Mouse (Mus musculus) limb, embryonic 11.5 days (tissue): ENCODE measurements at regions not wholly inside any gene's neighbourhood (a gene's known extent, or its start where the extent isn't known, plus 50 kb on each side); places are given as distances from the start of the nearest gene placed in this dataset.

Source experiments
- ATAC-seq: fragments of 200-750 bp; cut with Nextera tagmentation; 2 replicates; pipeline ENCODE4 v1.8.0; 2017; ENCODE audit warnings: low read depth; ENCODE audit not compliant: insufficient number of reproducible peaks, low FRiP score, low TSS enrichment
- DNase-seq: peaks from one replicate; pipeline ENCODE4 v3.0.0-alpha.2; 2015; ENCODE audit warnings: low spot score
- H3K27ac ChIP-seq: fragments of 300-500 bp; sonication (generic); replicated peaks from 2 replicates; pipeline ENCODE4 v1.5.1; 2014; ENCODE audit warnings: low read depth, mild to moderate bottlenecking, low read length
- H3K27me3 ChIP-seq: fragments of 300-500 bp; sonication (generic); 2 replicates; pipeline ENCODE4 v1.6.1; 2014; ENCODE audit warnings: mild to moderate bottlenecking, low read length, mixed read lengths; ENCODE audit not compliant: control insufficient read depth, insufficient read depth
- H3K36me3 ChIP-seq: fragments of 300-500 bp; sonication (generic); 2 replicates; pipeline ENCODE4 v1.6.1; 2014; ENCODE audit warnings: mild to moderate bottlenecking, low read length, moderate library complexity, mixed read lengths; ENCODE audit not compliant: control insufficient read depth, insufficient read depth
- H3K4me1 ChIP-seq: fragments of 300-500 bp; sonication (generic); 2 replicates; pipeline ENCODE4 v1.6.1; 2014; ENCODE audit warnings: low read length, mixed read lengths; ENCODE audit not compliant: control insufficient read depth, insufficient read depth
- H3K4me2 ChIP-seq: fragments of 300-500 bp; sonication (generic); 2 replicates; pipeline ENCODE4 v1.6.1; 2014; ENCODE audit warnings: low read depth, mild to moderate bottlenecking, moderate library complexity; ENCODE audit not compliant: severe bottlenecking
- H3K4me3 ChIP-seq: fragments of 300-500 bp; sonication (generic); 2 replicates; pipeline ENCODE4 v1.5.1; 2014; ENCODE audit warnings: low read depth, low read length
- H3K9ac ChIP-seq: fragments of 300-500 bp; sonication (generic); 2 replicates; pipeline ENCODE4 v1.6.1; 2014; ENCODE audit warnings: mild to moderate bottlenecking, low read length
- H3K9me3 ChIP-seq: fragments of 300-500 bp; sonication (generic); 2 replicates; pipeline ENCODE4 v1.6.1; 2016; ENCODE audit warnings: low read length; ENCODE audit not compliant: control insufficient read depth
- WGBS: fragments of 180-500 bp; shearing (Covaris S2); extraction: QIAGEN DNeasy Blood & Tissue Kit; methylation state at CpG from one replicate; pipeline ENCODE4 v1.1.7; 2014; 5-methylcytosine and 5-hydroxymethylcytosine counted together

DNA sequence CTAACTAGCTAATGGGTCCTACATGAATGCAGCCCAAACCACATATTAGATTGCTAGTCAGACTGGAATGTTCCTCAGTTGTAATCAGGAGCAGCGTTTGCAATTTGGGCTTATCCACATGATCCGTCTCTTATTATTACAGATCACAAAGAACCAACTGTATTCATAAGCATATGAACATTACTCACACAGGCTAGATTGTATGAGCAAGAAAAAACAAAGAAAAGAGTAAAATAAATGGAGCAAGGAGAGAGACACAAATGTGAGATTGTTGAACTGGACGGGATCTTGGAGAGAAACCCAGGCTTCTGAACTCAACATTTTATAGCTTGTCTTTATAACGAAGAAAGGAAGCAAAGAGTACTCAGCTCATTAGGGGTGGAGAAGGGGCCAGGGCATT lies 148.0 kb upstream of the Dusp10 start:
- Histone ChIP-seq H3K4me1 (no peaks in the 10 kb centered on the region), H3K4me2 (no peak overlapping the region), H3K27ac (no peak overlapping the region), H3K4me3 (no peak overlapping the region), H3K27me3 (no peaks in the 10 kb centered on the region), H3K9me3 (no peaks in the 10 kb centered on the region), H3K9ac (no peak overlapping the region), H3K36me3 (no peaks in the 10 kb centered on the region)
- ATAC-seq (no peak), DNase-seq (no peak)
- 65% methylated on average over 4 of the region's 4 CpGs for WGBS

DNA sequence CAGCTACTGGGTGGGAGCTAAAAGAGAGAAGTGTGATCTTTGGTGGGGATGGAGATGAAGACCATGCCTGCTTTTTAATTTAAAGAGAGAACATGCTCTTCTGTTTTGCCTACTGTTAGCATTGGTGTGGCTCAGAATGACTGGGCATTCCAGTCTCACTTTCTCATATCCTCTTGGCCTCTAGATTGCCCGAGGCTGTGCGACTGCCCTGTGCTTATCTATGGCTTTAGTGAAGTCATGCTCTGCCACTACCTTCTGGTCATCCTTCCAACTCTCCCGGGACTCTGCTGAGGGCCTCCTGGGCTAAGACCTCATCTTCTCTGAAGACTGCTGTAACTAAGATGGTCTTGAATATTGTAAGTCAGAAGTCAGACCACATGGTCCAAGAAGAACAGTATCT lies 147.5 kb upstream of the Dusp10 start:
- WGBS = 85% methylated on average over 3 of the region's 3 CpGs
- no peaks in the 10 kb centered on the region for H3K27me3 ChIP-seq
- DNase-seq (no peak), ATAC-seq (no peak)
- no peak overlapping the region for H3K27ac ChIP-seq
- H3K9me3 ChIP-seq = no peaks in the 10 kb centered on the region
- no peak overlapping the region for H3K9ac ChIP-seq
- H3K4me3 ChIP-seq = no peak overlapping the region
- no peaks in the 10 kb centered on the region for H3K4me1 ChIP-seq
- no peaks in the 10 kb centered on the region for H3K36me3 ChIP-seq
- H3K4me2 ChIP-seq = no peak overlapping the region

DNA sequence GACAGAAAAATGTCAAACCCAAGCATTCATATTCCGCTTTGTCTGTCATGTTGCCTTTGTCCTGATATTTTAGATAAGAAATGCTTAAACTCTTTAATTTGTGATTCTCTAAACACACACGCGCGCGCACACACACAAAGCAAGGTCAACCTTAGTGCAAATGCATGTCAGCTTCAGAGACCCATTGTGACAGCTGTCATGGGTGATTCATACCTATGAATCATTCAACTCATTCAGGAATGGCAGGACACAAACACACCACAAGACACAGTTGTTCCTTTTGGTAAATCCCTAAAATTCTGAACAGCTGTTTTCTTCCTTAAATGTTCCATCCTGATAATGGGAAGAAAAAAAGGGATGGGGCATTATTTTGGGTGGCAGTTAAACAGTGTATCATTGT lies 144.1 kb upstream of the Dusp10 start:
- no peak overlapping the region for H3K4me2 ChIP-seq
- ATAC-seq = no peak
- H3K27me3 ChIP-seq = no peaks in the 10 kb centered on the region
- H3K4me1 ChIP-seq = no peaks in the 10 kb centered on the region
- no peak overlapping the region for H3K4me3 ChIP-seq
- no peak overlapping the region for H3K27ac ChIP-seq
- no peaks in the 10 kb centered on the region for H3K9me3 ChIP-seq
- no peak overlapping the region for H3K9ac ChIP-seq
- H3K36me3 ChIP-seq = no peaks in the 10 kb centered on the region
- no peak for DNase-seq
- 96% methylated on average over 5 of the region's 5 CpGs for WGBS

DNA sequence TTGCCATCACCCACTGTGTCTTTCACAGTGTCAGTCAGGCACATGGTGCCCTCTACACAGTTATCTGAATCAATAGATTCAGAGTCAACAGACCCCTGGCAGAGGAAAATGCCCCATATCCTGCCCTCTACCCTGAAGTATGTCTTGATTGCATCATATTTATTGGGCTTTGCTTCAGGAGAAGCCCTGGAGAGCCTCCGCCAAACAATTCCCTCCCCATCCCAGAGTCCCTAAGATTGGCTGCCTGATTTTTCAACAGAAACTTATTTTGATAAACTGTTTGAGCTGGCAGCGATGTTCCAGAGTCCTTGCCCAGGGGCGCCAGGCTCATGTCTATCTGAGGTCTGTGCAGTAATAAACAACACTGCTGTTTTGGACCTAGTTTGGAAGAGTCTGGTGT lies 117.2 kb upstream of the Dusp10 start:
- WGBS = 93% methylated on average over 3 of the region's 3 CpGs
- no peak for ATAC-seq

DNA sequence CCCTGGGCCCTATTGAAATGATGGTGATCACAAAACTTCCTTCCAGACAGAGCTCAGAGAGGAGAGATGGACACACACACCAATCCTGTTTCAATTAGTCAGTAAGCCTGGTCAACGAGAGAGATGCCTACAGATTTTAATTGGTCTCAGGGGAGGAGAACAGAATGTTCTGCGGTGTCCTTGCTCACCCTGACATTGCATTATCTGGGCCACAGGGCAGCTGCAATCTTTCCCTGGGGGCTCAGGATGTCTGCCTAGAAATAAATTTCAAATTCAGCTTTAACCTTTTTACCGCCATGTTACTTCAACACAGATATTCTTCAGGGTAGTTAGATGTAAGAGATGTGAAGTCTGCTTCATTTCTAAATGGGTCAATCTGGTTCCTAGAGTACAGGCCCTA lies 115.0 kb upstream of the Dusp10 start:
- Histone ChIP-seq H3K27me3 (no peaks in the 10 kb centered on the region), H3K9me3 (no peaks in the 10 kb centered on the region), H3K4me2 (no peak overlapping the region), H3K36me3 (no peaks in the 10 kb centered on the region), H3K4me1 (no peaks in the 10 kb centered on the region), H3K4me3 (no peak overlapping the region), H3K9ac (no peak overlapping the region), H3K27ac (no peak overlapping the region)
- ATAC-seq (no peak), DNase-seq (no peak)
- 72% methylated on average over 3 of the region's 3 CpGs for WGBS

More for the DNA sequence above, 117.2 kb upstream of the Dusp10 start:
- H3K4me1 ChIP-seq = no peaks in the 10 kb centered on the region
- no peaks in the 10 kb centered on the region for H3K9me3 ChIP-seq
- H3K36me3 ChIP-seq = no peaks in the 10 kb centered on the region
- no peak overlapping the region for H3K9ac ChIP-seq
- H3K27ac ChIP-seq = no peak overlapping the region
- no peak overlapping the region for H3K4me2 ChIP-seq
- DNase-seq = no peak
- H3K27me3 ChIP-seq = no peaks in the 10 kb centered on the region
- H3K4me3 ChIP-seq = no peak overlapping the region

DNA sequence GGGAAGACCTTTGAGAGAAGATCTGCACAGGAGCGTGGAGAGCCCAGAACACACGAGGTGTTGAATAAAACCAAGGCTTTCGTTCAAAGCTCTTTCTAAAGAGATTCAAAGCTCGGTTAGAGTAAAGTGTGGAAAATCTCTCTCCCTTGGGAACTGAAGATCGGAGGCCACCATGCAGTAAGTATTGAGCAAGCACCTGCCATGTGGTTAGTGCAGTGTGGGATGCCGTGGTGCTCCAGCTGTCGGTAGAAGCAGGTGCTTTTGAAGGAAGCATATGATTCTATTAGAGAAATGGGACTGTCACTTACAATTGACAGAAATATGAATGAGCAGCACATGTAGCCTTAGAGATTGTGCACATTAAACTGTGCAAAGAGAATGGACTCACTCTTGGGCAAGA lies 108.5 kb upstream of the Dusp10 start:
- no peak overlapping the region for H3K4me3 ChIP-seq
- DNase-seq = no peak
- no peak overlapping the region for H3K4me2 ChIP-seq
- 94% methylated on average over 7 of the region's 7 CpGs for WGBS
- no peaks in the 10 kb centered on the region; the same call in 1 of the 2 replicates for H3K9me3 ChIP-seq
- no peak for ATAC-seq
- H3K27ac ChIP-seq = no peak overlapping the region
- H3K4me1 ChIP-seq = no peaks in the 10 kb centered on the region
- H3K9ac ChIP-seq = no peak overlapping the region
- H3K36me3 ChIP-seq = no peaks in the 10 kb centered on the region
- no peaks in the 10 kb centered on the region for H3K27me3 ChIP-seq

DNA sequence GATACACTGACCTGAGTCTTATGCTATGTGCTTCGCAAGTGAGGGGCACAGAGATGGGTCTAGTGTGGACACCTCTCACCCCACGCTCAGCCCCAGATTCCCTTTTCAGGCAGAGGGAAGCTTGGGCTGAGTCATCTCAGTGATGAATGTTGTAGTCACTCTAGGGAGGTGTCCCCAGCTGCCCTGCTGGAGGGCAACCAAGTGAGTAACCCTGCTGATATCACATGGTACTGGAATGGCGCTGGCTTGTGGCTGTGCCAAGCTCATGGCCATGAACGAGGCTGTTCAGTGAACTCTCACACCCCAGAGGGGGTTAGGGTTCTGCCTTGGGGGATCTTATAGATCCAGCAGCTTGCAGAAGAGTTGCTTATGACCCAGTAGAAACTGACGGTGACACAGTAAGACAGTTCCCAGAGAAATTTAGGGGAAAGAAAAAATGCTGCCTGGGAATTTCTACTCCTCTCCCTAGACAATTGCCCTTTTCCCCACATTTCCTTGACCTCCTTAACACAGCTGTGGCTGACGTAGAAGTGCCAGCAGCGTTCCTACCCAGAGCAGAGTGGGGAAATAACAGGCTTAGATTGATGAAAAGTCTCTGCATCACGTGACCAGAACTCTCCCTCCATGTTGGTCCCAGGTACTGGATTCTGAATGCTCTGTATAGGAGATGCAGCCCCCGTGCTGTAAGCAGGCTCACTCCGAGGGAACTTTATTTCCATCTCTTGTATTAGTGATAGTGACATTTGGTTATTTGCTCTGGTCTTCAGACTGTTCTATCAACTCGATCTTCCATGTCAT lies 107.6 kb upstream of the Dusp10 start:
- DNase-seq (no peak), ATAC-seq (no peak)
- Histone ChIP-seq H3K9me3 (no peaks in the 10 kb centered on the region; the same call in 1 of the 2 replicates), H3K4me3 (no peak overlapping the region), H3K27ac (no peak overlapping the region), H3K4me2 (no peak overlapping the region), H3K4me1 (no peaks in the 10 kb centered on the region), H3K27me3 (no peaks in the 10 kb centered on the region), H3K9ac (no peak overlapping the region), H3K36me3 (no peaks in the 10 kb centered on the region)
- 88% methylated on average over 11 of the region's 11 CpGs for WGBS

DNA sequence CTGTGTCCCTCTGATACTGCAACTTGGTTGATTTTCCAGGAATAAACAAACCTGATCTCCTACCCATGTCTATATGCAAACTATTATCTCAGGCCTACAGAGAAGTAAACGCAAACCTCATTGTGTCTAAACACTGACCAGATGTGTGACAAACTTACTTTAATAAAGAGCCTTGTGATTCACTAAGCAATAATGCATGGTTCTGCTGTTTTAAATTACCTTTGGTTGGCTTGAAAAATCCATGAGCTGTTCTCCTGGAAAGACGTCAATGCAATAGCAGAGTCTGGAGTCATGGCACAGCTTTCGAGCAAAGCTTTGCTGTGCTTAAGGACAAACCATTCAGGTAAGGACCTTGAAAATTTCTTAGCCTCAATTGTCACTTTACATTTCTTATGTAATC lies 95.4 kb upstream of the Dusp10 start:
- Histone ChIP-seq H3K4me3 (no peak overlapping the region), H3K27ac (no peak overlapping the region), H3K27me3 (no peaks in the 10 kb centered on the region), H3K9ac (no peak overlapping the region), H3K36me3 (no peaks in the 10 kb centered on the region), H3K4me1 (no peaks in the 10 kb centered on the region), H3K9me3 (no peaks in the 10 kb centered on the region), H3K4me2 (no peak overlapping the region)
- 68% methylated on average over 3 of the region's 3 CpGs for WGBS
- DNase-seq (no peak), ATAC-seq (no peak)

DNA sequence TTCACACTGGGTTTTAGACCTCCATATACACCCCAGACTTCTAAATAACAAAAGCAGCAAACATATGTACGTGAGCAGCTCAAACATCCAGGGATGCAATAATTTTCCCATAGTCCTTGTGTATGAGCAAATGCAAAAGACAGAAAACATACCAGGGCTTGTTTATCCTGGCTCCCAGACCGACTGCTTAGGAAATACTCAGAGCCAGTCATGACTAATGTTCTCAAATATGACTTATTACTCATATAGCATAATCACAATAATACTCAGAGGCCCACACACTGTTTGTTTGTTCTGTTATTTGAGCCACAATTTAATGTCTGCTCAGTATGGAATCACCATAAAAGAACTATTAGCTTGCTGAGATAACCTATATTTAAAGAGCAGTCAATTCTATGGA lies 91.8 kb upstream of the Dusp10 start:
- Histone ChIP-seq H3K4me1 (no peaks in the 10 kb centered on the region), H3K4me2 (no peak overlapping the region), H3K36me3 (no peaks in the 10 kb centered on the region), H3K27me3 (no peaks in the 10 kb centered on the region), H3K27ac (no peak overlapping the region), H3K9me3 (no peaks in the 10 kb centered on the region), H3K4me3 (no peak overlapping the region), H3K9ac (no peak overlapping the region)
- DNase-seq (no peak), ATAC-seq (no peak)
- WGBS = 87% methylated on average over 2 of the region's 2 CpGs
